Mouse (Mus musculus): ENCODE data around the gene Chrm1. TPM values are rescaled to one million over a fixed set of nuclear protein-coding genes. Genes with fewer than 3 reads are reported as not detected.

Gene Chrm1
- polyA plus RNA-seq, 1 experiment from 2014 or later, result 5.1 TPM

DNA sequence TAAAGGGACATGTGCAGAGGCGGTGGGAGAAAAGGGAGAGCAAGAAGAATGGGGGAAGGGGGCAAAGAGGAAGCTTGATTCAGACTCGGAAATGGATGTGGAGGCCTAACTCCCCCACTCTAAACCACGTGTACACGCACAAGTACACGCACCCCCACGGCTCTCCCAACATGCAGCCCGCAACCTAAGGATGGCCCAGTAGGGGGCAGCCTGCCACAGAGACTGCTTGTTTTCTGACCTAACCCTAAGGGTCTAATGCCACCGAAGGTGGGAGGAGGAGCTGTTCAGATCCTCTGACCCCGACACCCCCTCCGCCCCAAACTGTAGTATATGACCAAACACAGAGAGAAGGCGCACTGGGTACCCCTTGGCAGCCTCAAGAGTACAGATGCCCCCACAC is 1.3 kb upstream of the Chrm1 start:
- Histone ChIP-seq H3K4me3 (peak overlapping the region; percentile 52), H3K9me3 (no peaks in the 10 kb centered on the region), H3K9ac (replicated peaks) (peak overlapping the region; percentile 63), H3K36me3 (no peaks in the 10 kb centered on the region), H3K27ac (replicated peaks) (peak overlapping the region; percentile 65; the same call in 1 of the 2 replicates), H3K27me3 (no peaks in the 10 kb centered on the region), H3K4me2 (replicated peaks) (peak overlapping the region; percentile 95), H3K4me1 (peaks cover 33% of the 10 kb centered on the region)
- 8% methylated on average over 11 of the region's 11 CpGs for WGBS
- peak; percentile 60 for ATAC-seq (replicated peaks)

DNA sequence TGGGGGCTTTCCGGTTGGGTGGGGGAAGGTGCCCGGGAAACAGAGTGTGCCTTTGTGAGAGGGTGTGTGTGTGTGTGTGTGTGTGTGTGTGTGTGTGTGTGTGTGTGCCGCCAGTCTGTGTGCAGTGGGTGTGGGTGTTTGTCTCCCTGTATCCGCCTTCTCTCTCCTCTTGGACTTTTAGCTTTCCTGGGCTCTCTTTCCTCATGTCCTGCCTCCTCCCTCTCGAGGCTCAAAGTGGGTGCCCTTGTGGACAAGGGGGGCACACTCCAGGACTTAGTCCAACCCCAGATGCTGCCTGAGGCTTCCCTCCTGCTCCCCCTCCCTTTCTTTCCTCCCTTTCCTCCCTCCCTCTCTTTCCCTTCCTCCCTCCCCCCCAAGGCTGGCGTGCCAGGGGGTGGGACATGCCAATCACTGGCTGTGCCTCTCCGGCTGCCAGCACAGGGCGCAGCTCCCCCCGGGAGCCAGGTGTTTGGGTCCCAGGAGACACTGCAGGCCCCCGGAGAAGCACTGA is 377 bp downstream of the Chrm1 start:
- Histone ChIP-seq H3K27me3 (no peaks in the 10 kb centered on the region), H3K9ac (replicated peaks) (peak overlapping the region; percentile 35), H3K4me3 (peak overlapping the region; percentile 37), H3K4me2 (replicated peaks) (peak overlapping the region; percentile 41), H3K9me3 (no peaks in the 10 kb centered on the region), H3K36me3 (no peaks in the 10 kb centered on the region), H3K27ac (replicated peaks) (peak overlapping the region; percentile 31; the same call in 1 of the 2 replicates), H3K4me1 (peaks cover 33% of the 10 kb centered on the region)
- WGBS, result 40% methylated on average over 7 of the region's 10 CpGs
- peak; percentile 18 for ATAC-seq (replicated peaks)

DNA sequence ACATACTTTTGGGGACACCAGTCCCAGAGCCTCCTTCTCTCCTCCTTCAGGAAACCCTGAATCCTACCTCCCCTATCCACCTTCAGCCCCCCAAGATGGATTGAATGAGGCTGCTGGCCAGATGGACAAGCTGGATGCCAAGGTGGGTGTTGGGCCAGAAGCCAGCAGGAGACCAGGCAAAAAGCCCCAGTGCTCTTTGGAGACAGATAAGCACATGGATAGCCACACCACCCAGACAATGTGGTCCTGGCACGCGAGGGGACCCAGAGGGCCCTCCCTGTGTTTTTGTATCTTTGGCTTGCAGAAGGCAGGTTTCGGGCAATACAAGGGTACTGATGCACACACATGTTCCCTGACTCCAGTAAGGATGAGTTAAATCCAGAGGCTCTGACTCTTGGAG is 1.3 kb downstream of the Chrm1 start:
- Histone ChIP-seq H3K9me3 (no peaks in the 10 kb centered on the region), H3K27ac (replicated peaks) (no peak overlapping the region), H3K4me1 (peaks cover 33% of the 10 kb centered on the region), H3K36me3 (no peaks in the 10 kb centered on the region), H3K4me3 (peak overlapping the region; percentile 37), H3K9ac (replicated peaks) (no peak overlapping the region), H3K4me2 (replicated peaks) (peak overlapping the region; percentile 41), H3K27me3 (no peaks in the 10 kb centered on the region)
- WGBS, result 96% methylated on average over 3 of the region's 3 CpGs
- no peak for ATAC-seq (replicated peaks)

DNA sequence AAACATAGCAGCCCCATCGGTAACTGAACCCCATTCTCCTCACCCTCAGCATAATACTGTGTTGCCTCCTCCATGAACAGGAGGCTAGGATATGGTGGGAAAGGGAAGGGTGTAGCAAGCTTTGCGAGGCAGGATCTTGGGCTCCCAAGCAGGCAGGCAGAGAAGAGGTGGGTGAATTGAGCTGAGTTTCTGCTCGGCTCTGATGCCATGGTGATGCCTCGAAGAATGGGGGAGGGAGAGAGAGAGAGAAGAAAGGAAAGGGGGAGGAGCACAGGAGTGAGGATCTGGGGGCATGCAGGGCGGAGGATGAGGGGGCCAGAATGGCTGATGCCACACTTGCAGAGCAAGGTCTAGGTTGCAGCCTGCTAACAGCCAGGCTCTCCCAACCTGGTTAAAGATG is 2.2 kb downstream of the Chrm1 start:
- no peaks in the 10 kb centered on the region for H3K36me3 ChIP-seq
- WGBS, result 44% methylated on average over 5 of the region's 5 CpGs
- peak overlapping the region; percentile 1; the same call in 1 of the 2 replicates for H3K4me3 ChIP-seq
- no peak for ATAC-seq (replicated peaks)
- no peaks in the 10 kb centered on the region for H3K9me3 ChIP-seq
- no peak overlapping the region for H3K27ac ChIP-seq (replicated peaks)
- H3K4me1 ChIP-seq, result peaks cover 33% of the 10 kb centered on the region
- no peaks in the 10 kb centered on the region for H3K27me3 ChIP-seq
- 0 out of 2 replicates have a peak overlapping the region, but pooled peaks have one; percentile 41 for H3K4me2 ChIP-seq (replicated peaks)
- H3K9ac ChIP-seq (replicated peaks), result no peak overlapping the region

DNA sequence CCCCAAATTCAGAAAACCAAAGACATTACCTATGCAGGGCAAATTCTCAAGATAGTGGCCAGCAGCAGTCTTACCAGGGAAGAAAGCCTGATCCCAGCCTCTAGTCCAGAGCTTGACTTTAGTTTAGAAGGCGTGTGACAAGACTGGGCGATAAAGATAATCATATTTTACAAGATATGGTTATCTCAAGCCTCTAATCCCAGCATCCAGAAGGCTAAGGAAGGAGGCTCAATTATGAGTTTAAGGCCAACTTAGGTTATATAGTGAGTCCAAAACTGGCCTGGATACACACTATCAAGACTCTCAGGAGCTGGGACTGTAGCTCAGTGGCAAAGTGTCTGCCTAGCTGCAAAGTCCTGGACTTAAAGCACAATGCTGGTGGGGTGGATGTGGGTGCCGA is 9.3 kb downstream of the Chrm1 start:
- ATAC-seq (replicated peaks), result no peak
- Histone ChIP-seq H3K4me1 (no peaks in the 10 kb centered on the region), H3K4me2 (replicated peaks) (no peak overlapping the region), H3K9me3 (no peaks in the 10 kb centered on the region), H3K9ac (replicated peaks) (no peak overlapping the region), H3K4me3 (no peak overlapping the region), H3K27me3 (no peaks in the 10 kb centered on the region), H3K36me3 (no peaks in the 10 kb centered on the region), H3K27ac (replicated peaks) (no peak overlapping the region)
- WGBS, result 86% methylated on average over 3 of the region's 3 CpGs

DNA sequence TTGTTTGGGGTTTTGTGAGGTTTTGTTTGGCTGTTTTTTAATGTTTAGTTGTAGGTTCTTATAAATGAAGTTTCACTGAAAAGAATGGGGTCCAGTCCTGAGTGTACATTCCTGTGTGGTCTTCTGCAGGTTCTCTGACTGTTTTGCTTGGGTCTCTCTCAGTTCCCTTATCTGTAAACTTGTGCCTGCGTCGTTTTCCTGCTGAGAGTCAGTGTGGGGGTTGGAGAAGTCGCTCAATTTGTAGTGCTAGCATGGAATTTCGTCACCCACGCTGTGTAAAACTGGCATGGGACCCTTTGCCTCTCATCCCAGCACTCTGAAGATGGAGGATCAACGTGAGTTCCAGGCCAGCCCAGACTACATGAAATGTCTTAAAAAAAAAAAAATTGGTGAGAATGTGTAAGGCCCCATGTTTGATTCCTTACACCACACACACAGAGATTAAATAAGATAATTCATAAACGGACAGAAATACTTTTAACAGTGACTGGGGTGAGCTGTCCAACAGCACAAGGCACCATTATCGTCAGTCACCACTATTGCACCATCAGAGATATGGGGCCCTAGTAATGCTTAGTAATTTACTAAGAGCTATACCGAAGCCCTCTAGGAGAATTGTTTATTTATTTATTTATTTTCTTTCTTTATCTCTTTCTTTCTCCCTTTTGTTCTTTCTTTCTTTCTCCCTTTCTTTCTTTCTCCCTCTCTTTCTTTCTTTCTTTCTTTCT is 9.9 kb downstream of the Chrm1 start:
- no peaks in the 10 kb centered on the region for H3K9me3 ChIP-seq
- no peak overlapping the region for H3K4me3 ChIP-seq
- no peaks in the 10 kb centered on the region for H3K4me1 ChIP-seq
- WGBS, result 77% methylated on average over 9 of the region's 9 CpGs
- H3K4me2 ChIP-seq (replicated peaks), result no peak overlapping the region
- ATAC-seq (replicated peaks), result no peak
- no peaks in the 10 kb centered on the region for H3K36me3 ChIP-seq
- no peak overlapping the region for H3K9ac ChIP-seq (replicated peaks)
- H3K27me3 ChIP-seq, result no peaks in the 10 kb centered on the region
- no peak overlapping the region for H3K27ac ChIP-seq (replicated peaks)

DNA sequence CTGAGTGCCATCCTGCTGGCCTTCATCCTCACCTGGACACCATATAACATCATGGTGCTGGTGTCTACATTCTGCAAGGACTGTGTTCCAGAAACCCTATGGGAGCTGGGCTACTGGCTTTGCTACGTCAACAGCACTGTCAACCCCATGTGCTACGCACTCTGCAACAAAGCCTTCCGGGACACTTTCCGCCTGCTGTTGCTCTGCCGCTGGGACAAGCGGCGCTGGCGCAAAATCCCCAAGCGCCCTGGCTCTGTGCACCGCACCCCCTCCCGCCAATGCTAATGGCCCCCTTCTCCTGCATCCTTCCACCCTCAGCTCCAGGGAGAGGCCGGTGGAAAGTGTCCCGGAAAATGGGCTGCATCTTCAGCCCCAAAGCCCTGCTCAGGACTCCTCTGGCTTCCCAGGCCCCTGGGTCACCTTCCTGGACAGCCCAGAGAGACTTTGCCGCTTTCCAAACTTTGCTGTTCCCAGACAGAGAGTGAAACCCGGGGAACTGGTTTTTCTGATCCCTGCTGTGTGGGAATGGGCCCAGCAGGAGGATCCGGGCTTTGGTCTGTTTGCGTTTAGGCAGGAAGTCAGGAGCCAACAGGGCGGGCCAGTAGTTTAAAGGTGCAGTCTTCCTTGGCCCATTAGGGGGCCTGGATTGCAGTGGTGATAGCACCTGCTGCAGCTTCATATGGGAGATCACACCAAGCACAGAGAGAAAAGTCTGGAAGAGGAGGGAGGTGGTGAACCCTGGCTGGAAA is 15.6 kb downstream of the Chrm1 start:
- H3K36me3 ChIP-seq, result no peaks in the 10 kb centered on the region
- H3K9me3 ChIP-seq, result no peaks in the 10 kb centered on the region
- no peaks in the 10 kb centered on the region for H3K27me3 ChIP-seq
- H3K4me1 ChIP-seq, result no peaks in the 10 kb centered on the region
- H3K27ac ChIP-seq (replicated peaks), result peak overlapping the region; percentile 9; the same call in 1 of the 2 replicates
- H3K4me2 ChIP-seq (replicated peaks), result no peak overlapping the region
- H3K9ac ChIP-seq (replicated peaks), result no peak overlapping the region
- no peak for ATAC-seq (replicated peaks)
- no peak overlapping the region for H3K4me3 ChIP-seq
- WGBS, result 33% methylated on average over 18 of the region's 18 CpGs

DNA sequence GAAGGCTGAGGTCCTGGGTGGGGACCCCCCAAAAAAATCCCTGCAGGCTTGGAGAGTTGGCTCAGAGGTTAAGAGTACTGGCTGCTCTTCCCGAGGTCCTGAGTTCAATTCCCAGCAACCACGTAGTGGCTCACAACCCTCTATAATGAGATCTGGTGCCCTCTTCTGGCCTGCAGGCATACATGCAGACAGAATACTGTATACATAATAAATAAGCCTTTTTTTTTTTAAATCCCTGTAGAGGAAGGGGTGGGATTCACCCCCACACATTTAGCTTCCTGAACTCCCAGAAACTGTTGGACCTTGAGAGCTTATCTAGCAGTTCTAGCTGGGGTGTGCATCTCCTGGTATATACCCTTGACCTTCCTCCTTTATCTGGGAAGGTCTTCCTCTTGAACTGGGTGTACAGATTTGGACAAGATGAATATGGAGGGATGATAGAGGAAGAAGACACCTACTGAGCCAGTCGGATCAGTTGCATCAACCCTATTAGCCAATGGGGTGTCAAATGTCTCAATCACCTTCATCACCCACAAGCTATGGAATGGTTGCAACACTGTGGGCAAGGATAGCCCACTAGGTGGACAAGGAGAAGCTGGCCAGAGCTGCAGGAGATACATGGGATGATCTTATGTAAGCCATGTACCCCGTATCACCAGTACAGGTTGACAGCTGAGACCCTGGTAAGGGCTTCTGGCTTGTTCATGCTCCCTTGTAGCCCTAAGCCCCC is 18.2 kb downstream of the Chrm1 start:
- H3K4me2 ChIP-seq (replicated peaks), result no peak overlapping the region
- H3K36me3 ChIP-seq, result no peaks in the 10 kb centered on the region
- H3K4me3 ChIP-seq, result no peak overlapping the region
- no peaks in the 10 kb centered on the region for H3K4me1 ChIP-seq
- peak; percentile 13; the same call in 1 of the 2 replicates for ATAC-seq (replicated peaks)
- WGBS, result 92% methylated on average over 4 of the region's 4 CpGs
- no peaks in the 10 kb centered on the region for H3K27me3 ChIP-seq
- H3K9me3 ChIP-seq, result no peaks in the 10 kb centered on the region
- H3K27ac ChIP-seq (replicated peaks), result no peak overlapping the region
- no peak overlapping the region for H3K9ac ChIP-seq (replicated peaks)

DNA sequence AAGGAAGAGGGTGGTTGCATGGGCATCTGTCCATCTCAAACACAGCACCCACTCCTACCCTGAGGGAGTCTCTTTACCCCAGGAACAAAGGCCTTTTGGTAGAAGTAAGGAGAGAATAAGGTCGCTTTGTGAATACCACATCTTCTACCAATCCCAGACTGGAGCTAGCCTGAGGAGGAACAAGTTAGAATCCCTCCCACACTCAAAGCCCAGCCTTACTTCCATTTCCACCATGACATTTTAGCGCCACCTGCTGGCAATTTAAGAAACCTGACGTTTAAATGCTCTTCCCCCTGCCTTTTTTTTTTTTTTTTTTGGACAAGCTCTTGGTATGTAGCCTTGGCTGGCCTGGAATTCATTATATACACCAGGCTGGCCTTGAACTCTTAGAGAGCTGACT is 19.4 kb downstream of the Chrm1 start:
- no peak overlapping the region for H3K27ac ChIP-seq (replicated peaks)
- no peak overlapping the region for H3K4me3 ChIP-seq
- no peaks in the 10 kb centered on the region for H3K27me3 ChIP-seq
- no peaks in the 10 kb centered on the region for H3K4me1 ChIP-seq
- H3K4me2 ChIP-seq (replicated peaks), result no peak overlapping the region
- ATAC-seq (replicated peaks), result peak; percentile 81
- no peak overlapping the region for H3K9ac ChIP-seq (replicated peaks)
- WGBS, result 4% methylated on average over 3 of the region's 3 CpGs
- no peaks in the 10 kb centered on the region for H3K9me3 ChIP-seq
- H3K36me3 ChIP-seq, result no peaks in the 10 kb centered on the region

DNA sequence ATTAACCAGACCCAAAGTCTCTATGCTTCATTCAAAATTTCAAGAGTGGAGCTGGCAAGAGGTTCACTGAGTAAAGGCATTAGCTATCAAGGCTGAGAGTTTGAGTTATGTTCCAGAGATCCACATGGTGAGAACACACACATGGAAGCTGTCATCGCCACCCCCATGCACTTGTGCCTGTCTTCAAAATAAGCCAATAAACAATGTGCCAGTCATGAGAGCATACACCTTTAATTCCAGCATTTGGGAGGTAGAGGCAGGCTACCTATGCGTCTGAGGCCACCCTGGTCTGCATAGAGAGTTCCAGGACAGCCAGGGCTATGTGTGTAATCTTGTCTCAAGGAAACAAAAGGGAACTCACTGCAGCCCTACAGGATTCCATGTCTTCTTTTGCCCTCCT is 20.0 kb downstream of the Chrm1 start:
- no peak overlapping the region for H3K4me3 ChIP-seq
- H3K27me3 ChIP-seq, result no peaks in the 10 kb centered on the region
- H3K4me2 ChIP-seq (replicated peaks), result no peak overlapping the region
- no peaks in the 10 kb centered on the region for H3K4me1 ChIP-seq
- no peak overlapping the region for H3K9ac ChIP-seq (replicated peaks)
- no peaks in the 10 kb centered on the region for H3K9me3 ChIP-seq
- 75% methylated on average over 2 of the region's 2 CpGs for WGBS
- no peaks in the 10 kb centered on the region for H3K36me3 ChIP-seq
- no peak overlapping the region for H3K27ac ChIP-seq (replicated peaks)
- no peak for ATAC-seq (replicated peaks)

DNA sequence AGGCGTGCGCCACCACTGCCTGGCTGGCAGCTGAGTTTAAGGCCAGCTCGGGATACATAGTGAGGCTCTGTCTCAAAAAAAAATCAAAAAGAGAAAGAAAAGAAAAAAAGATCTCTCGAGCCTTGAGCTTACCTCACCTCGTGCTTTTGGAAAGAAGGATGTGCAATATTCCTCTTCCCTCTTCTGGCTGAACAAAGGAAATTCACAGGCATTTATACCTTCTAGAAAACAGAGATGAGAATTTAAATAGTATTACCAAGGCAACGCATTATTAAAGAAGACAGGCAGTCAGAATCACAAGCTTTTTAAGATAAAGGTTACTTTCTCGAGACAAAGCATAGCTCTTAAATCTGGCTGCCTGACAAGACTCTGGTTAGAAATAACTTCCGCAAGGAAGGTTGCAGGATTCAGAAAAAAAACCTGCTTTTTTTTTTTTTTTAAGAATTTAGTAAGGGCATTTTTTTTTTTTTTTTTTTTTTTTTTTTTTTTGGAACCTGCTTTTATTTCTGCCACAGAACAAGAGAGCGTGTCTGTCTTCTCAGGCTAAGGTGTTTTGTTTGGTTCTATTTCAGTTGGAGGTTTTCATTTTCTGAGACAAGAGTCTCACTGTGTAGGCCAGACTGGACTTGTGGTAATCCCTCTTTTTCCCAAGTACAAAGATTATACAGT is 28.4 kb downstream of the Chrm1 start:
- Histone ChIP-seq H3K27ac (replicated peaks) (peak overlapping the region; percentile 75), H3K9ac (replicated peaks) (no peak overlapping the region), H3K36me3 (no peaks in the 10 kb centered on the region), H3K9me3 (no peaks in the 10 kb centered on the region), H3K4me3 (no peak overlapping the region), H3K4me2 (replicated peaks) (no peak overlapping the region), H3K27me3 (no peaks in the 10 kb centered on the region), H3K4me1 (peaks cover 5% of the 10 kb centered on the region; the same call in 1 of the 2 replicates)
- 37% methylated on average over 9 of the region's 9 CpGs for WGBS
- no peak; the same call in 1 of the 2 replicates for ATAC-seq (replicated peaks)

All from forebrain, embryonic 15.5 days (tissue).